Mouse (Mus musculus): ENCODE results near the gene Plek. TPM values are rescaled to one million over a fixed set of nuclear protein-coding genes. Genes with fewer than 3 reads are reported as not detected.
"Not testable (repeated sequence)": the region's sequence is repeated elsewhere in the genome, so short reads cannot be mapped to it uniquely, and the experiment has no call there.

The Plek gene
- polyA plus RNA-seq (2012; rRNA removed): 2.9 and 3.3 TPM in 2 replicates

GRCm38 (mm10) chr11:17051545-17052475 lies at the start of gene Plek, which contains the start of gene Cnrip1:
TSS of gene Plek (minus strand) at chr11:17052381.
TSS of gene Cnrip1 (plus strand) at chr11:17051586.
- peak; percentile 95 for DNase-seq (ENCODE audit: low read depth)
- TF ChIP-seq POLR2A (IDR thresholded peaks at IDR 0.05; ENCODE audit: borderline replicate concordance, extremely low read depth, insufficient read depth, insufficient read length, poor library complexity, severe bottlenecking): peak; percentile 43; the same call in 1 of the 2 replicates
- TF ChIP-seq CTCF (IDR thresholded peaks at IDR 0.05; ENCODE audit: borderline replicate concordance, extremely low read depth, insufficient read depth, insufficient read length): no peak

- peak; percentile 8 for DNase-seq (ENCODE audit: low read depth)
- TF ChIP-seq CTCF (IDR thresholded peaks at IDR 0.05; ENCODE audit: borderline replicate concordance, extremely low read depth, insufficient read depth, insufficient read length) (no peak), POLR2A (IDR thresholded peaks at IDR 0.05; ENCODE audit: borderline replicate concordance, extremely low read depth, insufficient read depth, insufficient read length, poor library complexity, severe bottlenecking) (no peak)
Observed at GRCm38 (mm10) chr11:17086106-17086505, 33.9 kb upstream of the Plek start.

GRCm38 (mm10) chr11:17083866-17084265 lies 31.7 kb upstream of the Plek start:
- no peak for DNase-seq (ENCODE audit: low read depth)
- no peak for TF ChIP-seq POLR2A (IDR thresholded peaks at IDR 0.05; ENCODE audit: borderline replicate concordance, extremely low read depth, insufficient read depth, insufficient read length, poor library complexity, severe bottlenecking)
- no peak for TF ChIP-seq CTCF (IDR thresholded peaks at IDR 0.05; ENCODE audit: borderline replicate concordance, extremely low read depth, insufficient read depth, insufficient read length)

- no peak for TF ChIP-seq CTCF (IDR thresholded peaks at IDR 0.05; ENCODE audit: borderline replicate concordance, extremely low read depth, insufficient read depth, insufficient read length)
- no peak for TF ChIP-seq POLR2A (IDR thresholded peaks at IDR 0.05; ENCODE audit: borderline replicate concordance, extremely low read depth, insufficient read depth, insufficient read length, poor library complexity, severe bottlenecking)
- no peak for DNase-seq (ENCODE audit: low read depth)
Observed at GRCm38 (mm10) chr11:17083455-17083854, 31.3 kb upstream of the Plek start.

GRCm38 (mm10) chr11:17082953-17083352 lies 30.8 kb upstream of the Plek start:
- TF ChIP-seq POLR2A (IDR thresholded peaks at IDR 0.05; ENCODE audit: borderline replicate concordance, extremely low read depth, insufficient read depth, insufficient read length, poor library complexity, severe bottlenecking): no peak
- peak; percentile 56; the same call in 1 of the 2 replicates for TF ChIP-seq CTCF (IDR thresholded peaks at IDR 0.05; ENCODE audit: borderline replicate concordance, extremely low read depth, insufficient read depth, insufficient read length)
- DNase-seq (ENCODE audit: low read depth): peak; percentile 63

- DNase-seq (ENCODE audit: low read depth): no peak
- TF ChIP-seq CTCF (IDR thresholded peaks at IDR 0.05; ENCODE audit: borderline replicate concordance, extremely low read depth, insufficient read depth, insufficient read length): no peak
Observed at GRCm38 (mm10) chr11:17082086-17082485, 29.9 kb upstream of the Plek start.

GRCm38 (mm10) chr11:17075656-17076055 lies 23.5 kb upstream of the Plek start:
- TF ChIP-seq CTCF (IDR thresholded peaks at IDR 0.05; ENCODE audit: borderline replicate concordance, extremely low read depth, insufficient read depth, insufficient read length): no peak
- TF ChIP-seq POLR2A (IDR thresholded peaks at IDR 0.05; ENCODE audit: borderline replicate concordance, extremely low read depth, insufficient read depth, insufficient read length, poor library complexity, severe bottlenecking): no peak
- no peak for DNase-seq (ENCODE audit: low read depth)

GRCm38 (mm10) chr11:17069360-17069759 lies 17.2 kb upstream of the Plek start:
- not testable (repeated sequence) for DNase-seq (ENCODE audit: low read depth)

- DNase-seq (ENCODE audit: low read depth): peak; percentile 62
Observed at GRCm38 (mm10) chr11:17052476-17053049, 382 bp upstream of the Plek start.

GRCm38 (mm10) chr11:17045806-17046205 lies 6.4 kb downstream of the Plek start:
- peak; percentile 7 for DNase-seq (ENCODE audit: low read depth)
- TF ChIP-seq CTCF (IDR thresholded peaks at IDR 0.05; ENCODE audit: borderline replicate concordance, extremely low read depth, insufficient read depth, insufficient read length) (no peak), POLR2A (IDR thresholded peaks at IDR 0.05; ENCODE audit: borderline replicate concordance, extremely low read depth, insufficient read depth, insufficient read length, poor library complexity, severe bottlenecking) (no peak)

More at GRCm38 (mm10) chr11:17052476-17053049, 382 bp upstream of the Plek start:
- TF ChIP-seq POLR2A (IDR thresholded peaks at IDR 0.05; ENCODE audit: borderline replicate concordance, extremely low read depth, insufficient read depth, insufficient read length, poor library complexity, severe bottlenecking) (no peak), CTCF (IDR thresholded peaks at IDR 0.05; ENCODE audit: borderline replicate concordance, extremely low read depth, insufficient read depth, insufficient read length) (no peak)

- TF ChIP-seq CTCF (IDR thresholded peaks at IDR 0.05; ENCODE audit: borderline replicate concordance, extremely low read depth, insufficient read depth, insufficient read length): no peak
- TF ChIP-seq POLR2A (IDR thresholded peaks at IDR 0.05; ENCODE audit: borderline replicate concordance, extremely low read depth, insufficient read depth, insufficient read length, poor library complexity, severe bottlenecking): no peak
- DNase-seq (ENCODE audit: low read depth): no peak
Observed at GRCm38 (mm10) chr11:17023984-17024383, 28.2 kb downstream of the Plek start.

GRCm38 (mm10) chr11:17023206-17023605 lies 29.0 kb downstream of the Plek start:
- DNase-seq (ENCODE audit: low read depth): no peak
- no peak for TF ChIP-seq CTCF (IDR thresholded peaks at IDR 0.05; ENCODE audit: borderline replicate concordance, extremely low read depth, insufficient read depth, insufficient read length)
